Mouse (Mus musculus) frontal cortex, adult 2 months (tissue): ENCODE measurements at regions not wholly inside any gene's neighbourhood (a gene's known extent, or its start where the extent isn't known, plus 50 kb on each side); places are given as distances from the start of the nearest gene placed in this dataset.

Experiments used
- DNase-seq, 2 experiments: peaks; one replicate each; pipeline ENCODE4 v3.0.0; 2022; ENCODE audit warnings: low spot score in 1 of 2; ENCODE audit errors: extremely low spot score in 1 of 2

GRCm38 (mm10) chr15:21988676-21989075 lies 560.1 kb upstream of the Cdh18 start:
- no peak for DNase-seq

DNA sequence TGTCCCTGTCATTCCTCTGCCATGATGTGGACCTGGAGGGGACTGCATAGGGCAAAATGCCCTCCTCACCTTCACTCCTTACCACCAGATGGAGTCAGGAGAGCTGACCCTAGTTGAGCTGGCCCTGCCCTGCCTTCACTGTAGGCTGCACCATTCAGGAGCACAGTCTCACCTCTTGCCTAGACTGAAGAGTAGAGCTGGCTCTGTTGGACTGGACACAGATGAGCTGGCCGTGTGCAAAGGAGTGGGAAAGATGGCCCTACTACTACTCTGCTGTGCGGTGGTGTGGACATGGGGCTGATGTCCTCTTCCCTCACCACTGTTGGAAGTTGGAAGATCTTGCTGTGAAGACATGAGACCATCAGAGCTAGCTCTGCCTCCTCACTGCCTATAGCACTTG lies 555.5 kb upstream of the Cdh18 start:
- DNase-seq, result no peak

DNA sequence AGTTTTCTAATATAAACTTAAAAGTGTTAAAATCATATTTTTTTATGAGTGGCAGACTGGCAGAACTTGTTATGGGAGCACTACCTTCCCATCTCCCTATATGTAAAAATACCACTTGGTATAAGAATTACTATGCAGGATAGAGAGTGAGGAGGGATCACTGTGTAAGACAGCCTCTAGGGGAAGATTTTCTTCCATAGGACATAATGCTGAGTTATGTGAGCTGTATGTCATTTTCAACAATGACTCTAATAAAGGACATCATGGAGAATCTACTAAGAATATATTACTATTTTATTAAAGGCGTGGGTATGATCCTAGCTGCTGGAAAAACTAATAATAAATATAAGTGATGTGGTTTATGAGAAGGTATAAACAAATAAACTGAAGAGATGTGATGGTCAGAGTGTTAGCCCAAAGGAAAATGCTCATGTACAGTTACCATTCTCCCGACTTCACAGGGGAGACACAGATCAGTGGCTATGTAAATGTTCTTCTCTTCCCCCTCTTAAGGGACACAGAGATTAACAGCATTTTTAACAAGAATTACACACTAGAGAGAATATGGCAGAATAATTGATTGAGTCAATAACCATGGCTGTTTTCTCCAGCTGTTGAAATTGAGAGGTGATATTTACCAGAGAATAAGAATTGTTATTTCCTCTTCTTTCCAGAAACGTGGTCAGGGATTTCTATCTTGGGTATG lies 553.5 kb upstream of the Cdh18 start:
- no peak for DNase-seq

DNA sequence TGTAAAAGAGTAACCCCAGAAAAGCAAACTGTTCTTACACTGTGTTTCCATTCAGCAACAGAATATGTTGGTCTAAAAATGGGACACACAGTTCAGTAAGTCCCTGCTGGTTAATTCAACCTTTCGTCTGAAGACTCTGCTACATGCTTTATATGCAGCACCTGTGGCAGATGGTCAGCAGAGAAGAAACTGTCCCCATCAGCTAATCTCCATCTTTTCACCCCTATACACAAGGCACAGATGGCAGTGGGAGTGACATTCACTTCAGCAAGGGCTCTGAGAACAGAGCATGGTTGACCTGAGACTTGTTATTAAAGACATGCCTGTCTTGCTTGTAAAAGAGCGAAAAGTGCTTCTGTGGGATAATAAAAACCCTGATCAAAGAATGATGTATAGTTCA lies 528.8 kb upstream of the Cdh18 start:
- DNase-seq, result no peak

DNA sequence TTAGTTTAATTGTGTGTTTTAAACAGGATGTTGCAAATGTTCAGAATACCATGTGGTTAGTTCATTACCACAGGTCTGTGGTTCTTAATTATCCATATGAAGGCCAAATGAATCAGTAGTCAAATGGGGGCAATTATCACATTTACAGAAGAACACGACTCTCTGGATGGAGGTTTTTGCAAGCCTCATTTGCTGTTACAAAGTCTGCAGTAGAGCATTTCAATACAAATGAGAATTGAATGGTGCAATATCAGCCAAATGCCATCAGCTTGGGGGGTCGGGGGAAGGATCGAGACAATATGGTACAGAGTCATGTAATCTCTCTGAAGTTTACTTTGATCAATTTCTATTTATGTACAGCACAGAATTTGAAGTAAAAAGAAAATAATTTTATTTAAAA lies 518.6 kb upstream of the Cdh18 start:
- DNase-seq, result no peak

DNA sequence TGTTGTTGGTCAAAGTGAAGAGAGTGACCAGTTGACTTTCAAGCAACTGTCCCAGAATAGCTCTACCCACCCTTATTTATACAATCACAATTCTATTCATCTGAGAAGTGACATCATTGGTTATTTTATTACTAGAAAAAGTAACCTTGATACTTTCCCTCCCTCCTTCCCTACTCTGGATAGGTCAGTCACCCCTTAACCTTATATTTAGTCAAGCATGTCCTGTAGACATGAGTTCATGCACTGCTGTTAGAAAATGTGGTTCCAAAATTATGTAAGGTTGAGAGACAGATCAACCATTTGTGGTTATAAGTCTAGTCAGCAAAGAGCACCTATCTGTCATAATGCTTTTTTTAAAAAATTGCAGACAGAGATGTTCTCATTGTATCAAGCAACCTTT lies 502.4 kb upstream of the Cdh18 start:
- no peak for DNase-seq

DNA sequence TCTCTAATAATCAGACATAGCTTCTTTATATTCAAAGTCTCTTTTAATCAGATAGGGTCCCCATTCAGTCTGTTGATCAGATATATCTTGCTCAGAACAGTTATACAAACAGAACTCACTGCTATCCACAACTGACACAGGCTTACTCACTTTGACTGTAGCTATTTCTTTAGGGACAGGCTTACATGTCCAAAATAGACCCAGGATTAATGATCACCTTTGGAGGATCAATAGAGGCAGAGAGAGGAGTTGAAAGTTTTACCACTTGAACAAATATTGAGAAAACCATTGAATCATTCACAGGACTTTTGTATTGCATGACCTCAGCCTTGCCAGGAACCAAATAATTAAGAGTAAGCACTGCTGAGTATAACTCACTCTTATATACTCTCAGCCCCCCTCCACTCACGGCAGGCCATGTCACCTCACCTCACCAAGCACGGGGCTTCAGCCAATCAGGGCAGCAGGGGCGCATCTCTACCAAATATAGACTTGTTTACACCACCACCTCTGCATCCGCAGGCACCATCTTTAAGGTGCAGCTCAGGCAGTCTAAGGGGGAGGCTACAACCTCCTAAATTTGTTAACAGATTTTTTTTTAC lies 501.8 kb upstream of the Cdh18 start:
- DNase-seq, result no peak

DNA sequence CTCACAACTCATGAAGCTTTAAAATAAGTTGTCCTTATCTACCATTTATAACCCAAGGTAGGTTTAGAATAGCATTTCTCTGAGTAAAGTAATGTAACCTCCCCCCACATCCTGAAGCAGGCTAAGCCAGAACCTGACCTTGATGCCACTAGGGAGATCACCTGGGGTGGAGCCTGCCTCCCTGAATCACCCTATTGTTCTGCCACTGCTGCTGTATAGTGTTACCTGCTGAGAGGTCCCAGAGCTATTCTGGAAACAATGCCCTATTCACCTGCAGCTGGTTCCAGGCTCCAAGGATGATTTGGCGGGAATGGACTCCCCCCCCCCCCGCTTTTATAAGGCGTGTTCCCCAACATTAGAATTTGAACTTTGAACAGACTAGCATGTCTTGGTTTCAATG lies 462.0 kb upstream of the Cdh18 start:
- DNase-seq, result no peak

- no peak for DNase-seq
Observed at GRCm38 (mm10) chr15:22121746-22122145, 427.1 kb upstream of the Cdh18 start.

DNA sequence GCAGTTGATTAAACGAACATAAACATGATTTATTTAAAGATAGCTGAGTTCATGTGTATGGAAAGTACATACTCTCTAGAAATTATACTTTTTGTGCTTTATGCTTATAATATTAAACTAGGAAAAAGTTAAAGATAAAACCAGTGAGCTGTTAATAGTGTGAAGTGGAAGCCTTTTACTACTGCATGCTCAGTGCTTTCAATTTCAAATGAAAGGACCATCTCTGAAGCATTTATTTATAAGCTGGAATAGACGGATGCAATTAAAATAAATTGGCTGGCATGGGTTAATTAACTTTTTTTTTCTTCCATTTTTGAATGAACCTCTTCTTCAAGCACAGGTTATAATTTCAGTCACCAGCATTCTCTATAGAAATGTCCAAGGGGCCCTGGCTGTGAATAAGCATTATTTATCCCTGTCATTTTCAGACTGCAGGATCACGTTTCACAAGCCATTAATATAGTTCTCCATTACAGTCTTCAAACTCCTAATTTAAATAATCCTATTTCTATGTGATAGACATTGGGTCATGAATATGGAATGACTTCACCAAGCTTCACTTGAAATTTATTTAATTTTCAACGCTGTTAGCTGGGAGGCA lies 396.8 kb upstream of the Cdh18 start:
- no peak for DNase-seq

- DNase-seq, result no peak
Observed at GRCm38 (mm10) chr15:22152678-22153077, 396.1 kb upstream of the Cdh18 start.

- peak in 1 of 2 experiments; percentile 22 for DNase-seq
Observed at GRCm38 (mm10) chr15:22170302-22170701, 378.5 kb upstream of the Cdh18 start.

DNA sequence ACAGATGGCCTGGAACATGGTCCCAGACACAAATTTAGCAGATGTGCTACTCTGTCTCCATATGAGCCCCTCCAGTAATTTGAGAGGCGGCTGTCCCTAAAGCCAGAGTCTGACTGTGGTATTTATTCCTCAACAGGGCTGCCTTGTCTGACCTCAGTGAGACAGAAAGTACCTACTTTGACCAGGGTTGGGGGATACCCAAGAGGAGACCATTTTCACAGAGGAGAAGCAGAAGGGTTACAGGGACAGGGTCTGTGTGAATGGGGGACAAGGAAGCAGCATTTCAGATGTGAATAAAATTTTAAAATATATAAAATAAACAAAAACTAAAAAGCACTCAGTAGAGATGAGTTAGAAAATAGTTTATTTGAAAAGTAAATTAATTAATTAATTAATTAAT lies 339.8 kb upstream of the Cdh18 start:
- DNase-seq, result no peak

DNA sequence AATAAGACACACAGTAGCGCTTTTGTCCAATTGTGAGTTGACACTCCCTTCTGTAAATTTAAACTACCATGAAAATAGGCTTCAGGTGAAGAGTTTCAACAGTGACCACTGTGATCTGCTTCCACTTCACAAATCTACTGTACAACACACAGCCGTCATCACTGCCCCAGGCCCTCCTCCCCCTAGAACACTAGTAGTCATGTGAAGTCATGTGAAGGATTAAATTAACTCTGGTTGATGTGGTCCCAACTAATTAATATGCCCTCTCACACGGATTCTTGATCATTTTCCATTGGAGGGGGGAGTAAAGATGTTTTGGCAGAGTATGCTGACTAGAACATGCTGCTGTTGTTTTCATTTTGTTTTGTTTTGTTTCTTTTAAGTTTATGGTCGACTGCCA lies 316.2 kb upstream of the Cdh18 start:
- no peak for DNase-seq

DNA sequence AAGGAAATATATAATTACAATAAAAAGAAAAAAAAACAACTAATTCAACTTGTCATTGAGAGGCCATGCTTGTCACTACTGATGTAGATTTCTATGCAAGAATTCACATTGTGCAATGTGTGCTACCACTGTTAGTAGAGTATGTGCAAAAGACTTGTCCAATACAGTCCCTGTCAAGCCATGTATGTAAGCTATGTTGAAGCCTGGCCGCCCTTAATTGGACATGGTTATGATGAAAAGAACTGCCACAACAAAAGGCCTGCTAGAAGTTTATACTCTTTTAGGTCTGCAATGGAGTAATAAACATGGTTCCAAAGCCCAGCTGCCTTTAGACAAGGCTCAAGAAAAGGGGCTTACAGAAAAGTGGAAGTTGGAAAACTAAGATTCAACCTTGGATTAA lies 267.9 kb upstream of the Cdh18 start:
- DNase-seq, result no peak

DNA sequence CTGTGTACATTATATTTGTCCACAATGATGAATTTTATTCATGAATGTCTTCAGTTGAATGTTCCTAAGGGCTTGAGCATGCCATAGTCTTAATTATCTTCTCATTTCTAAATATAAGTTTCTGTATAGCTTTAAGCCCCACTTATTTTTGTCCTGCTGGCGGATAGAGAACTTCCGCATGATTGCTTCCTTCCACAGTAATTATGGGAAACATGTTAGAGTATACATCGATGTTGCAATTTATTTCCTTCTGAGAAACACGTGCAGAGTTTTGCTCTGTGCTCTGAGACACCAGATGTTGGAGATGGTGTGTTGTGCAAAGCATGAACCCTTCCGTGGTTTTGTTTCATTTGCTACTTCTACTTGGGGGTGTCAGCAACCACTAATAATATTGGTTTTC lies 237.8 kb upstream of the Cdh18 start:
- DNase-seq, result no peak

DNA sequence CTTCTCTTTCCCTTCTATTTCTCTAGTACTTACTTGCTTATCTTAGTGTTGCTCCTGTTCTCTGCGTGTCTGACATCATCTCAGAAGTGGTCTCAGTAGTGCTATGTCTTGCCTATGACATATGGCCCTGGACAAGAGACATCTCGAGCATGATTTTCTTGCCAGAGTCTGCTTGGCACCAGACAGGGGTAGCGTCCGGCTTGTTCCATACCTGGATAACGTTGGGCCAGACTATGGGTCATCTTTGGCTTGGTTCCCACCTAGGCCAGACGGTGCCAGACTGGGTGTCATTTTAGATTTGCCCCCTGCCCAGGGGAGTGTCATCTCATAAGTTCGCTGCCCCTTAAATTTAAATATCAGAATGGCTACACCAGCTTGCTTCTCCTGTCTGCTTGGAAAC lies 229.8 kb upstream of the Cdh18 start:
- DNase-seq, result no peak

DNA sequence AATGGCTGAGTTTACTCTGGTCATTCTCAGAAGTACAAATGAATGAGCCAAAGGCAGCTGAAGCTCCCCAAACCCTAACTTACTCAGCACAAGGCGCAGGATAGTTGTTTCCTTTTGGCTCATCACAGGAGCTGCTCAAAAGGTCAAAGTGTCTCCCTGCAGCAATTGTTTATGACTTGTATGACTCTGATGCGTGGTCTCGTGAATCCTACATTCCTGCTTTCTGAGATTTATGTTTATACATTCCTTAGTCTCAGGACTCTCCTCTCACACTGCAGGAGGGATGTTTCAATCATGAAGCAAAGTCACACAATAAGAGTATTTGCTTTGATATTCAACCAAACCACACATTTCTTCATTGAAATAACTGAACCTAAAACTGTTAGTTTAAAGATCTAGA lies 209.9 kb upstream of the Cdh18 start:
- DNase-seq, result no peak

GRCm38 (mm10) chr15:22344321-22344720 lies 204.5 kb upstream of the Cdh18 start:
- DNase-seq, result no peak

GRCm38 (mm10) chr15:22351502-22351901 lies 197.3 kb upstream of the Cdh18 start:
- no peak for DNase-seq
